Mouse (Mus musculus): ENCODE results near the gene Myo10. TPM values are rescaled to one million over a fixed set of nuclear protein-coding genes. Genes with fewer than 3 reads are reported as not detected.
A peak's percentile ranks its signal among the peaks of the same experiment; 100 is the strongest.

The Myo10 gene
- polyA plus RNA-seq, 1 experiment from 2014 or later = 27.9 TPM

DNA sequence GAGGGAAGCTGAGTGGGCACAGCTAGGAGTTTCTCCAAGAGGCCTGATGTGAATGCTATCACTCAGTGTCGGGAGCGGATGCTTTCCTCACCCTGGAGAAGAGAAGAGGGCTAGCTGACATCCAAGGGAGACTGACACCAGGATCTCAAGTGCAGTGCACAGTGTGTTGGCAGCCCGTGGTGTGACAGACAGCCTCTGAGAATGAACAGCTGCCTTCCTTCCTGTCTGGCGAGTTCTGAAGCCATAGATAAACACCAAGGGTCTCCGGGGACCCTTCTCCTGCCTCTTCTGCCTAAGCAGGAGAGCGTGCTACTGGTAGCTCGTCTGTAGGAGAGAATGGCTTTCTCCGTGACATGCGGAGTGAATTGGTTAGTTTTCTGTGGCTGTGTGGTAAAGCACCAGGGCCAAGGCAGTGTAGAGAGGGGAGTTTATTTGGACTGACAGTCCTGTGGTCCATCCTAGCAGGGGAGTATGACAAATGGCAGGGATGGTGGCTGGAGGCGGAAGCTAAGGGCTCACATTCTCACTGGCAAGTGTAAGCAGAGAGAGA, 58.0 kb downstream of the Myo10 start:
- Histone ChIP-seq H3K27ac (peak overlapping the region; percentile 39; the same call in 1 of the 2 replicates), H3K36me3 (no peaks in the 10 kb centered on the region), H3K9me3 (no peaks in the 10 kb centered on the region), H3K4me2 (no peak overlapping the region), H3K9ac (no peak overlapping the region), H3K4me1 (peaks cover 70% of the 10 kb centered on the region), H3K27me3 (no peaks in the 10 kb centered on the region), H3K4me3 (no peak overlapping the region)
- 41% methylated on average over 10 of the region's 10 CpGs for WGBS
- ATAC-seq (ENCODE audit: insufficient number of reproducible peaks, insufficient read depth, low FRiP score, low TSS enrichment, low read depth) = no peak

DNA sequence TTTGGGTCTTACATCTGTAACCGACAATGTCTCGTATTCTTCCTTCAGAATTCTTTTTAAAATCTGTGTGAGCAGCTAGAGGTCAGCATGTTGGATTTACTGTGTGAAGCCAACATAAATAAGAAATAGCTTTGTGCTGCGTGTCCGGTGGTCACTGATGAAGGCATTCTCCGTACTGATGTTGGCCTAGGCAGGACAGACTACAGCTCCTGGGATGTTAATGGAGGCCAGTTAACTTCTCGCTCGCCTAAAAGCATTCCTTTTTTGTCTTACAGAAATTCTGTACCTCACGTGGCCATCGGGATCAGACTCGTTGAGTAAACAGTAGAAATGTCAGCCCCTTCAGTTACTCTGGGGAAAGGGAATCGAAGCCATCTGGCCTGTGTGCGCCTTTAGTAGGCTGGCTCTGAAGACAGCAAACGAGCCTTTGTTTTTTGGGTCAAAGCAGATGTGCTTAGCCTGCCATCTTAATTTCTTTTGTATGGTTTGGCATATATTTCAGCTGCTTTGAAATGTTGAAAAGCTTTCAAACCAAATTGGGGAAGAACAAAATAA, 60.7 kb downstream of the Myo10 start:
- Histone ChIP-seq H3K27ac (peak overlapping the region; percentile 60), H3K36me3 (no peaks in the 10 kb centered on the region), H3K9me3 (no peaks in the 10 kb centered on the region), H3K27me3 (no peaks in the 10 kb centered on the region), H3K4me3 (no peak overlapping the region), H3K4me1 (peaks cover 43% of the 10 kb centered on the region), H3K4me2 (peak overlapping the region; percentile 30), H3K9ac (no peak overlapping the region)
- 29% methylated on average over 13 of the region's 13 CpGs for WGBS
- no peak for ATAC-seq (ENCODE audit: insufficient number of reproducible peaks, insufficient read depth, low FRiP score, low TSS enrichment, low read depth)

DNA sequence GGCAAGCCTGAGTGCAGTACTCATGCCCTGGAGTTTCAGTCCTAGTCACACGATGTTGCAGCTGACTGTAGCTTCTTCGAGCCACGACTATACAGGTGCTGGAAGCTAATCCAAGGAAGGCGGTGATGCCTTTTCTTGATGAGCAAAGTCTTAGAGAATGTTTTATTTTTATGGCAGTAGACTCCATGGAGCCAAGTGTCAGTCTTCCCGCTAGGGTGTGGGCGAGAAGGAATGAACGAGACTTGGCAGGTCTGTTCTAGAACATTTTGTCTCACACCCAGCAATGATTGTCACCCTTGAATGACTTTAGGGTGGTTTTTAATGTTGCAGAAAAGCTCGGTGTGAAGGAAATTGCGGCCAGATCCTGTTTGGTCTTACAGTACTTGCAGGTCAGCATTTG, 62.9 kb downstream of the Myo10 start:
- Histone ChIP-seq H3K4me3 (no peak overlapping the region), H3K4me2 (no peak overlapping the region), H3K27ac (no peak overlapping the region), H3K36me3 (no peaks in the 10 kb centered on the region), H3K27me3 (no peaks in the 10 kb centered on the region), H3K9me3 (no peaks in the 10 kb centered on the region), H3K4me1 (peaks cover 41% of the 10 kb centered on the region), H3K9ac (no peak overlapping the region)
- WGBS = 86% methylated on average over 9 of the region's 9 CpGs
- no peak for ATAC-seq (ENCODE audit: insufficient number of reproducible peaks, insufficient read depth, low FRiP score, low TSS enrichment, low read depth)

DNA sequence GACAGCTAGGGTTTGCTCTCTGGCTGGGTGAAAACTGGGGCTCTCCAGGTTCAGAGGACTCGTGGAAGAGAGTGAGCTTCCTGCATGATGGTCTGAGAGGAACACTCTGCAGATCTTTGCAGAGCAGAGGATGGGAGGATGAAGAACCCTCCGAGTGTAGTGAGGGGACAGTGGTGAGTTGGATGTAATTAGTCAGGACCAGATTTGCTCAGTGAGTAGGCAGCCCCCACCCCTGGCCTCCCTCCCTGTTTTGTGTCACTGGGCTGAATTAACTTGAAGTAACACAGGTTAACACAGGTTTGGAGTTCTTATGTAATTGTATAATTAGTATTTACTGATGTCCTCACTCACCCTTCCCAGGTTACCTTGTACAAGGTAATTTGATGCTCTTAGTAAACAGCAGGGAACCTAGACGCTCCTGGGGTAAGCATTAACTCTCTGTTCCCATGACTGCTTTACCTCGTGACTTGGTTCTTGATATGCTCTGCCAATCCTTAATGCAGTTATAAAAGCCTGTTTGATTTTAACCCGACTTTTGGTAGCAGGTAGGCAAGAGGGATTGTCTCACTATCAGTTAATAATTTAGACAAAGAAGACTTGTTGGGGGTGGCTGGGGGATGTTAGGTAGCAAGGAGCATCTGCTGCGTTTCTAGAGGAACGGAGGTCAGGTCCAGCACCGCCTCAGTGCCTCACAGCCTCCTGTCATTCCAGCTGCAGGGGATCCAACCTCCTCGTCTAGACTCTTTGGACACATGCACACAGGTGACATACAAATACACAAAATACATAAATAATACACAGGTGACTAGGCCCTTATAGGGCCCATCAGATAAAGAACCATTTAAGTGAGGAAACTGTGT, 66.3 kb downstream of the Myo10 start:
- no peak overlapping the region for H3K9ac ChIP-seq
- no peaks in the 10 kb centered on the region for H3K9me3 ChIP-seq
- 56% methylated on average over 9 of the region's 9 CpGs for WGBS
- no peaks in the 10 kb centered on the region for H3K27me3 ChIP-seq
- no peak overlapping the region for H3K4me2 ChIP-seq
- no peak overlapping the region for H3K27ac ChIP-seq
- H3K4me3 ChIP-seq = no peak overlapping the region
- no peaks in the 10 kb centered on the region for H3K36me3 ChIP-seq
- H3K4me1 ChIP-seq = peaks cover 47% of the 10 kb centered on the region
- 0 out of 2 replicates have a peak, but pooled peaks have one; percentile 48 for ATAC-seq (ENCODE audit: insufficient number of reproducible peaks, insufficient read depth, low FRiP score, low TSS enrichment, low read depth)

DNA sequence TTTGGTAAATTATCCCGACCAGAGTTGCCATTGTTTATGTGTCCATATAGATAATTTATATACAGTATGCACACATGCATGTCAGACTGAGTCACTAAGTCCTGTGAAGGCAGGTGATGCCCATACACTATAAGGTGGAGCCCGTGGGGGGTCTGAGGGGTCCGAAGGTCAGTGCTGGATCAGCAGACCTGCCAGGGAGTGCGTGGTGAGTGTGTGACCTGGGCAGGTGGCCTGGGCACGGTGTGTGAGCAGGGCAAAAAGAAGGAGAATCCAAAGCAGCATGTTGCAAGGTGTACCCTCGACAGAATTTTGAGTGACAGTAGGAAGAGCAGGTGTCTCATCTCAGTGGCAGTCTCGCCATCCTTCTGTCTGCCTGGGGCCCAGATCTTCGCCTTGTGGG, 67.2 kb downstream of the Myo10 start:
- 82% methylated on average over 8 of the region's 8 CpGs for WGBS
- H3K36me3 ChIP-seq = no peaks in the 10 kb centered on the region
- H3K4me3 ChIP-seq = no peak overlapping the region
- no peak overlapping the region for H3K27ac ChIP-seq
- H3K4me2 ChIP-seq = no peak overlapping the region
- no peaks in the 10 kb centered on the region for H3K9me3 ChIP-seq
- peaks cover 51% of the 10 kb centered on the region for H3K4me1 ChIP-seq
- H3K9ac ChIP-seq = no peak overlapping the region
- no peaks in the 10 kb centered on the region for H3K27me3 ChIP-seq
- ATAC-seq (ENCODE audit: insufficient number of reproducible peaks, insufficient read depth, low FRiP score, low TSS enrichment, low read depth) = no peak

DNA sequence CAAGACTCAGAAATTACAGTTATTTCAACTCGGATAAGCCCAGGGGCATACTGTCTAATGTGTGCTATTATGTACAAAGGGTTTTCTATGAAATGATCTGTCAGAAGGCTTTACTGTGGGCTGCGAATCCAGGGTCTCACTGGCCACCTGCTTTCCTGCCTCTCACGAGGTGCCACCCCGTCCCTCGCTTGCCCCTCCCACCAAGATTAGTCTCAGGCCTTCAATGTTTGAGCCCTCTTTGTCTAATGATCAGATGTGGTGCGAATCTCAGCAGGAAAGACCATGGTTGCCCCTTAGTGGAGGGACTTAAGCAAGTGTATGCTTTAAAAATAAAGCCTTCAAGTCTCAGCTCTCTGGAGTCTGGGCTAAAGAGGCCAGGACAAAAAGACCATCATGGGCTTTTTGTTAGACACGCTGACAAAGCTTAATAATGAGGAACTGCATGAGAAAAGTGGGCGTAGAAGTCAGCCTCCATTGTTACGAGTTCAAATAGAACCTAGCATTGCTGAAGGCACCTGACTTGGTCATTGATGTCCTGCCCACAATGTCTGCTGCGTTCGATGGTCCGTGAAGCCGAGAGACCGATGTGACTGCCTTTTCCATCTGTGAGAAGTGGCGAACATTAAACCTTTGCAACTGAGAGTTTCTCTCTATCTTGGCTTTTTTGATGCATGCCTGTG, 67.9 kb downstream of the Myo10 start:
- WGBS = 61% methylated on average over 15 of the region's 15 CpGs
- Histone ChIP-seq H3K27me3 (no peaks in the 10 kb centered on the region), H3K4me3 (no peak overlapping the region), H3K4me2 (no peak overlapping the region), H3K9ac (no peak overlapping the region), H3K4me1 (peaks cover 51% of the 10 kb centered on the region), H3K36me3 (no peaks in the 10 kb centered on the region), H3K27ac (0 out of 2 replicates have a peak overlapping the region, but pooled peaks have one; percentile 2), H3K9me3 (no peaks in the 10 kb centered on the region)
- no peak for ATAC-seq (ENCODE audit: insufficient number of reproducible peaks, insufficient read depth, low FRiP score, low TSS enrichment, low read depth)

DNA sequence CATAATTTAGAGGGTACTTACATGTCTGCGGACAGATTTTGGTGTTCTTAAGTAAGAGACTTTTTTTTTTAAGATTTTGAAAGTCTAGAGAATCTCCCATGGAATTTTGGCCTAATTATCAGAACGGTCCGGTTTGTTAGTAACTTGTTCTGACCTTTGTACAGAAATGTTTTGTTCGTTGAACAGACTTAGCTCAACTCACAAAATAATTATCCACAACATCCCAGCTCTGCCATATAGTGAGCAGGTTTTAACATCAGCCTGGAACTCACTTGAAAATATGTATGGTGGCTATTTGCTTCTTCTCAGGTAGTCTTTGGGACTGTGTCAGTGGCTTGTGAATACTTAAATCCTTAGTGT, 68.4 kb downstream of the Myo10 start:
- Histone ChIP-seq H3K9ac (no peak overlapping the region), H3K27me3 (no peaks in the 10 kb centered on the region), H3K4me1 (peaks cover 55% of the 10 kb centered on the region), H3K27ac (no peak overlapping the region), H3K36me3 (no peaks in the 10 kb centered on the region), H3K4me2 (no peak overlapping the region), H3K9me3 (no peaks in the 10 kb centered on the region), H3K4me3 (no peak overlapping the region)
- 75% methylated on average over 4 of the region's 4 CpGs for WGBS
- ATAC-seq (ENCODE audit: insufficient number of reproducible peaks, insufficient read depth, low FRiP score, low TSS enrichment, low read depth) = no peak

DNA sequence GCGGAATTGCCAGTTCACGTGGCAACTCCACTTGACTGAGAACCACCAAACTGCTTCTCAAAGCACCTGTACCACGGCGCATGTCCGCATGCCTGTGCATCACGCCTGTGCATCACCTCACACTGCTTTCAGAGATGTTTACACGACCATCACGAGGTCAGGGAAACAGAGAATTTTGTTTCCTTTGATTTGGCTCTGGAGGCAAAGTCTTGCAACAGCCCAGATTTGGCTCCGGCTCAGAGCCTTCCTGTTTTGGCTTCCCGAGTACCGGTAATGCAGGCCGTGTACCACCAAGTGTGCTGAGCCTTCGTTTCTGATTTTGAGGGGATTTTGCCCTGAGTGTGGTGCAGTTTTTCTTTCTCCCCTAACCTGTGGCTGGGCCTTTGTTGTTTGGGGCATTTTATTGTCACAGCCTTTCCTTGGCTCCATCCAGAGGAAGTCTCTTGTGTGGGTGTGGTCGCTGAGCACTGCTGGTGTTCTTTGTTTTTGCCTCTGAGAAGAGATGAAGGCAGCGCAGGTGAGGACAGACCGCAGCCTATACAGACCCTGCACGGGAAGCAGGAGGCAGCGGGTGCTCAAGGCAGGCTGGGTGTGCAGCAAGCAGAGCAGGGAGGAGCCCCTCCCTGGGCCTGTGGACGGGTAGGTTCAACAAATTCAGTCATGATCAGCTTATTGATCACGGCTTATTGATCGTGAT, 70.1 kb downstream of the Myo10 start:
- WGBS = 49% methylated on average over 21 of the region's 21 CpGs
- no peaks in the 10 kb centered on the region for H3K36me3 ChIP-seq
- no peak overlapping the region for H3K4me3 ChIP-seq
- H3K4me1 ChIP-seq = peaks cover 55% of the 10 kb centered on the region
- no peaks in the 10 kb centered on the region for H3K27me3 ChIP-seq
- no peak for ATAC-seq (ENCODE audit: insufficient number of reproducible peaks, insufficient read depth, low FRiP score, low TSS enrichment, low read depth)
- H3K9me3 ChIP-seq = no peaks in the 10 kb centered on the region
- H3K27ac ChIP-seq = peak overlapping the region; percentile 68; the same call in 1 of the 2 replicates
- no peak overlapping the region for H3K4me2 ChIP-seq
- no peak overlapping the region for H3K9ac ChIP-seq

DNA sequence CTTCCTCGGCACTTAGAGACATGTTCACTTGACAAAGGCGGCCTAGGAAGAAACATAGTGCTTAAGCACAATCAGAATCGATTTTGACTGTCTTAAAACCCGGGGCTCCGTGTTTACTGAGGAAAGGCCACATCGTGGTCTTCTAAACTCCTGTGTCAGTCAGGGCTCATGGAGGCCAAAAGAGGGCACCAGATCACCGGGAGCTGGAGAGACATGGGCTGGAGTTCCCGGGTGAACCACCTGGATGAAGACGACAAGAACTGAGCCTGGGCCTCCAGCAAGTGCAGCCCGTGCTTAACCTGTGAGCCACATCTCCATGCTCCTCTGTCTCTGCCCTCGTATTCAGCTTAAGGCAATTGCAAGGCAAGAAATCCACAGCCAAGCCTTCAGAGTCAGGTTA, 71.4 kb downstream of the Myo10 start:
- no peaks in the 10 kb centered on the region for H3K27me3 ChIP-seq
- H3K36me3 ChIP-seq = no peaks in the 10 kb centered on the region
- 60% methylated on average over 11 of the region's 11 CpGs for WGBS
- no peak overlapping the region for H3K4me3 ChIP-seq
- H3K9me3 ChIP-seq = no peaks in the 10 kb centered on the region
- H3K4me2 ChIP-seq = no peak overlapping the region
- ATAC-seq (ENCODE audit: insufficient number of reproducible peaks, insufficient read depth, low FRiP score, low TSS enrichment, low read depth) = no peak
- H3K27ac ChIP-seq = peak overlapping the region; percentile 68
- H3K9ac ChIP-seq = no peak overlapping the region
- H3K4me1 ChIP-seq = peaks cover 51% of the 10 kb centered on the region

DNA sequence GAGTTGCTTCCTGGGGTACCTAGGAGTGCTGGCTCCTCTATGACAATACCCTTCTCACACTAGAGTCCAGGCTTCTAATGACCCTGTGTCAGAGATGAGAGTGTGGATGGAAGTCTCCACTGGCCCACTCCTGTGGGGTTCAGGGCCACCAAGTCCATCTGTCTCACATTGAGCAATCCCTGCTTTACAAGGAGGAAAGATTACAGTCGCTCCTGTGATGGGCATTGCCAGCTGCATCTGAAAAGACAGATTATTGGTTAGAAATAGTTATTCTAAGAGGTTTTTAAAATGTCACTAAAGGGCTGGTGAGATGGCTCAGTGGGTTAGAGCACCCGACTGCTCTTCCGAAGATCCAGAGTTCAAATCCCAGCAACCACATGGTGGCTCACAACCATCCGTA, 72.4 kb downstream of the Myo10 start:
- Histone ChIP-seq H3K4me1 (peaks cover 51% of the 10 kb centered on the region), H3K9ac (no peak overlapping the region), H3K36me3 (no peaks in the 10 kb centered on the region), H3K4me2 (no peak overlapping the region), H3K4me3 (no peak overlapping the region), H3K9me3 (no peaks in the 10 kb centered on the region), H3K27ac (no peak overlapping the region), H3K27me3 (no peaks in the 10 kb centered on the region)
- ATAC-seq (ENCODE audit: insufficient number of reproducible peaks, insufficient read depth, low FRiP score, low TSS enrichment, low read depth) = no peak
- WGBS = 95% methylated on average over 4 of the region's 4 CpGs

DNA sequence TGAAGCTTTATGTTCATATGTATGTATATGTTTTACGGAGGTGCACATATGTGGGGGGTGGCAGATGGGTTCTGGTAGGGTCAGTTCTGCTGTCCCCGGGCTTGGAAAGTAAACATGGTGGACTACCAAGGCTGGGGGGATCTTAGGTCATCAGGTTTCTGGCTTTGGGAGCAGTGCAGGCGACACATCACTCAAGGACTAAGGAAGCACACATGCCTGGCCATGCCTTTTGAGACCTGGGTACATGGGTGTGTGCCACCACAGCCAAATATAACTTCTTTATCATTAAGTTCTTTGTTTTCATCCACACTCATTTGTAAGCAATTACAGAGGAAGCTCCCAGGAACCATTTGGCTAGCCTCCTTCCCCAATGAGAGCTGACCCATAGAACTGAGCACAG, 72.9 kb downstream of the Myo10 start:
- no peak overlapping the region for H3K27ac ChIP-seq
- no peaks in the 10 kb centered on the region for H3K36me3 ChIP-seq
- no peak overlapping the region for H3K9ac ChIP-seq
- H3K4me3 ChIP-seq = no peak overlapping the region
- peaks cover 46% of the 10 kb centered on the region for H3K4me1 ChIP-seq
- ATAC-seq (ENCODE audit: insufficient number of reproducible peaks, insufficient read depth, low FRiP score, low TSS enrichment, low read depth) = no peak
- no peak overlapping the region for H3K4me2 ChIP-seq
- WGBS = 91% methylated on average over 3 of the region's 3 CpGs
- no peaks in the 10 kb centered on the region for H3K9me3 ChIP-seq
- H3K27me3 ChIP-seq = no peaks in the 10 kb centered on the region
